ENCODE assay signal across 8 mouse cellular contexts in genomic region chr11:6200087-6200569, GRCm38 (mm10). TPM values are rescaled to one million over a fixed set of nuclear protein-coding genes. Genes with fewer than 3 reads are reported as not detected.
DNase-seq lines count a peak whose midpoint lies in the region; ATAC-seq and TF ChIP-seq lines count a peak whose summit lies in the region.

TSS of gene Nudcd3 (minus strand) at chr11:6200415.

- peak; percentile 97 for ATAC-seq in erythroid progenitor cell, adult 5-6 weeks (replicated peaks; ENCODE audit: low FRiP score, poor library complexity, severe bottlenecking)
- peak; percentile 96 for ATAC-seq in heart, embryonic 12.5 days (ENCODE audit: insufficient number of reproducible peaks, low FRiP score)
- ATAC-seq in kidney, postnatal 0 days (replicated peaks; ENCODE audit: low FRiP score, low read depth): peak; percentile 97
- ATAC-seq in liver, embryonic 11.5 days (replicated peaks; ENCODE audit: low FRiP score): peak; percentile 94
- peak; percentile 96 for ATAC-seq in stomach, embryonic 14.5 days (ENCODE audit: insufficient number of reproducible peaks, insufficient read depth, low FRiP score, low read depth)

- H3K27me3 ChIP-seq in heart, embryonic 12.5 days (replicated peaks): 0 out of 2 replicates have a peak, but pooled peaks cover under 1% of the 10 kb centered on the region
- no peaks in the 10 kb centered on the region for H3K27me3 ChIP-seq in kidney, postnatal 0 days (ENCODE audit: insufficient read depth, low read length)
- H3K27me3 ChIP-seq in liver, embryonic 11.5 days (replicated peaks; ENCODE audit: control insufficient read depth, insufficient read depth, low read length): no peaks in the 10 kb centered on the region
- H3K27me3 ChIP-seq in stomach, embryonic 14.5 days (ENCODE audit: control insufficient read depth, insufficient read depth, low read length): no peaks in the 10 kb centered on the region

- H3K9ac ChIP-seq in heart, embryonic 12.5 days: peak within 1 kb of the TSS; percentile 93
- H3K9ac ChIP-seq in kidney, postnatal 0 days (ENCODE audit: low read depth, low read length): peak within 1 kb of the TSS; percentile 78
- peak within 1 kb of the TSS; percentile 92 for H3K9ac ChIP-seq in liver, embryonic 11.5 days (ENCODE audit: low read depth, low read length)
- H3K9ac ChIP-seq in stomach, embryonic 14.5 days (replicated peaks; ENCODE audit: low read depth, low read length): peak within 1 kb of the TSS; percentile 82

- no peaks in the 10 kb centered on the region for H3K9me3 ChIP-seq in heart, embryonic 12.5 days (replicated peaks)
- no peaks in the 10 kb centered on the region for H3K9me3 ChIP-seq in kidney, postnatal 0 days (replicated peaks; ENCODE audit: low read length)
- H3K9me3 ChIP-seq in liver, embryonic 11.5 days (ENCODE audit: control insufficient read depth, low read length): no peaks in the 10 kb centered on the region
- H3K9me3 ChIP-seq in stomach, embryonic 14.5 days (ENCODE audit: control insufficient read depth, low read depth, low read length): no peaks in the 10 kb centered on the region

- peak within 1 kb of the TSS; percentile 96 for H3K27ac ChIP-seq in heart, embryonic 12.5 days (ENCODE audit: poor library complexity, severe bottlenecking)
- H3K27ac ChIP-seq in kidney, postnatal 0 days: peak within 1 kb of the TSS; percentile 97
- H3K27ac ChIP-seq in liver, embryonic 11.5 days (ENCODE audit: low read depth, low read length): peak within 1 kb of the TSS; percentile 94
- peak within 1 kb of the TSS; percentile 95 for H3K27ac ChIP-seq in stomach, embryonic 14.5 days (ENCODE audit: low read length)

- peaks cover 19% of the 10 kb centered on the region for H3K4me1 ChIP-seq in heart, embryonic 12.5 days (replicated peaks)
- H3K4me1 ChIP-seq in kidney, postnatal 0 days (replicated peaks; ENCODE audit: insufficient read depth, low read length): peaks cover 10% of the 10 kb centered on the region
- H3K4me1 ChIP-seq in liver, embryonic 11.5 days (replicated peaks; ENCODE audit: control insufficient read depth, insufficient read depth, low read length): peaks cover 12% of the 10 kb centered on the region
- H3K4me1 ChIP-seq in stomach, embryonic 14.5 days (ENCODE audit: control insufficient read depth, insufficient read depth, low read length): peaks cover 10% of the 10 kb centered on the region

- 0 out of 2 replicates have a peak, but pooled peaks cover 3% of the 10 kb centered on the region for H3K36me3 ChIP-seq in heart, embryonic 12.5 days
- no peaks in the 10 kb centered on the region for H3K36me3 ChIP-seq in kidney, postnatal 0 days (ENCODE audit: insufficient read depth, low read length)
- no peaks in the 10 kb centered on the region for H3K36me3 ChIP-seq in liver, embryonic 11.5 days (ENCODE audit: control insufficient read depth, insufficient read depth, low read length)
- no peaks in the 10 kb centered on the region; the same call in 1 of the 2 replicates for H3K36me3 ChIP-seq in stomach, embryonic 14.5 days (ENCODE audit: control insufficient read depth, insufficient read depth, low read length)

- under 1% methylated on average over 39 of the region's 39 CpGs for WGBS in heart, embryonic 12.5 days
- under 1% methylated on average over 39 of the region's 39 CpGs for WGBS in kidney, postnatal 0 days
- WGBS in liver, embryonic 11.5 days: under 1% methylated on average over 39 of the region's 39 CpGs
- under 1% methylated on average over 39 of the region's 39 CpGs for WGBS in stomach, embryonic 14.5 days

- peak within 1 kb of the TSS; percentile 100 for H3K4me2 ChIP-seq in heart, embryonic 12.5 days
- peak within 1 kb of the TSS; percentile 90 for H3K4me2 ChIP-seq in kidney, postnatal 0 days (ENCODE audit: low read length)
- peak within 1 kb of the TSS; percentile 79 for H3K4me2 ChIP-seq in liver, embryonic 11.5 days
- peak within 1 kb of the TSS; percentile 57 for H3K4me2 ChIP-seq in stomach, embryonic 14.5 days (replicated peaks; ENCODE audit: low read depth, low read length)

- peak within 1 kb of the TSS; percentile 92 for H3K4me3 ChIP-seq in heart, embryonic 12.5 days
- H3K4me3 ChIP-seq in kidney, postnatal 0 days (replicated peaks; ENCODE audit: low read depth, low read length): peak within 1 kb of the TSS; percentile 62
- H3K4me3 ChIP-seq in liver, embryonic 11.5 days (ENCODE audit: low read depth, low read length): peak within 1 kb of the TSS; percentile 92
- peak within 1 kb of the TSS; percentile 97 for H3K4me3 ChIP-seq in stomach, embryonic 14.5 days (ENCODE audit: low read depth, low read length)

- DNase-seq in CD4-positive helper T cell, adult 2 months (ENCODE audit: low read depth, low spot score): peak; percentile 92
- DNase-seq in brain, embryonic 18.5 days (ENCODE audit: low read depth, low spot score): peak; percentile 86
- peak; percentile 95 for DNase-seq in kidney, postnatal 0 days (ENCODE audit: low spot score)
- peak; percentile 92 for DNase-seq in liver, embryonic 11.5 days (ENCODE audit: low spot score)
- peak; percentile 96 for DNase-seq in naive thymus-derived CD4-positive, alpha-beta T cell, adult 2 months (ENCODE audit: low read depth)

- TF ChIP-seq CTCF in kidney, postnatal 0 days (IDR thresholded peaks at IDR 0.05; ENCODE audit: low read depth): no peak; the same call in 1 of the 2 replicates

RNA-seq across cellular contexts. Expression of gene Nudcd3, which starts in this region (rescaled TPM):
- 15.1 and 15.5 TPM in 2 replicates for total RNA-seq in erythroid progenitor cell, adult 5-6 weeks (2015; ENCODE audit: low replicate concordance)
- total RNA-seq in erythroid progenitor cell, adult 5-6 weeks (2017; ENCODE audit: low replicate concordance): 13.8 and 15.3 TPM in 2 replicates
- 35.5 and 36.7 TPM in 2 replicates for polyA plus RNA-seq in heart, embryonic 12.5 days (2016; fragmentation: Nextera tagmentation; extraction: Ambion mirVana)
- 28.1 and 29.1 TPM in 2 replicates for polyA plus RNA-seq in kidney, postnatal 0 days (2015; fragmentation: Nextera tagmentation; extraction: Ambion mirVana)
- polyA plus RNA-seq in liver, embryonic 11.5 days (2014; fragmentation: Nextera tagmentation; extraction: Ambion mirVana): 31.9 and 32.4 TPM in 2 replicates
- 39.8 and 42.0 TPM in 2 replicates for polyA plus RNA-seq in stomach, embryonic 14.5 days (2014; fragmentation: Nextera tagmentation; extraction: Ambion mirVana)

Comparison
In these comparisons a context has a peak if more than half of its experiments do, and no peak if none do; other contexts are left out.
1. Peak in every context shown above with its lines: DNase-seq, ATAC-seq, H3K4me3 ChIP-seq and H3K27ac ChIP-seq.